Mouse (Mus musculus): ENCODE measurements around the gene Bbof1. TPM values are rescaled to one million over a fixed set of nuclear protein-coding genes. Genes with fewer than 3 reads are reported as not detected.

Bbof1 gene
- total RNA-seq, 2 experiments from 2014 or later = 12.4 to 12.5 TPM

- DNase-seq = no peak
These were observed 8.2 kb upstream of the Bbof1 start for GRCm38 (mm10) chr12:84400653-84401052.

- DNase-seq = no peak
These were observed 5.9 kb upstream of the Bbof1 start for GRCm38 (mm10) chr12:84402923-84403322.

- DNase-seq = no peak
These were observed 4.3 kb upstream of the Bbof1 start for GRCm38 (mm10) chr12:84404541-84404940.

GRCm38 (mm10) chr12:84407259-84407658 is 1.6 kb upstream of the Bbof1 start:
- no peak for DNase-seq

GRCm38 (mm10) chr12:84407874-84408818 is 725 bp upstream of the Bbof1 start:
- DNase-seq = peak in 1 of 2 experiments; percentile 13

GRCm38 (mm10) chr12:84416834-84417604 is 8.1 kb downstream of the Bbof1 start, which contains the start of gene Rnf113a2:
Gene Rnf113a2, plus strand, starts transcription at chr12:84417196.
- peak; percentile 84 for DNase-seq

- DNase-seq = no peak
These were observed 8.7 kb downstream of the Bbof1 start for GRCm38 (mm10) chr12:84417605-84417922.

- DNase-seq = no peak
These were observed 15.1 kb downstream of the Bbof1 start for GRCm38 (mm10) chr12:84423990-84424389.

GRCm38 (mm10) chr12:84429825-84430224 is 21.0 kb downstream of the Bbof1 start:
- DNase-seq = no peak

- no peak for DNase-seq
These were observed 29.8 kb downstream of the Bbof1 start for GRCm38 (mm10) chr12:84438697-84439096.

- DNase-seq = no peak
These were observed 33.7 kb downstream of the Bbof1 start for GRCm38 (mm10) chr12:84442526-84442925.

GRCm38 (mm10) chr12:84447386-84447785 is 38.5 kb downstream of the Bbof1 start:
- DNase-seq = no peak

GRCm38 (mm10) chr12:84448181-84448580 is 39.3 kb downstream of the Bbof1 start:
- no peak for DNase-seq

GRCm38 (mm10) chr12:84449887-84450286 is 41.0 kb downstream of the Bbof1 start:
- DNase-seq = no peak

GRCm38 (mm10) chr12:84450351-84450717 is 41.5 kb downstream of the Bbof1 start:
- no peak for DNase-seq

GRCm38 (mm10) chr12:84450718-84451646 is 42.1 kb downstream of the Bbof1 start, which contains the start of the genes Aldh6a1 and Lin52:
Gene Aldh6a1, minus strand, starts transcription at chr12:84451004.
Gene Lin52, plus strand, starts transcription at chr12:84451422.
- DNase-seq = peak; percentile 93 to 95

GRCm38 (mm10) chr12:84451801-84452200 is 42.9 kb downstream of the Bbof1 start:
- no peak for DNase-seq

GRCm38 (mm10) chr12:84456911-84457310 is 48.0 kb downstream of the Bbof1 start:
- no peak for DNase-seq

GRCm38 (mm10) chr12:84459845-84460244 is 51.0 kb downstream of the Bbof1 start:
- no peak for DNase-seq

GRCm38 (mm10) chr12:84461416-84461815 is 52.5 kb downstream of the Bbof1 start:
- no peak for DNase-seq

GRCm38 (mm10) chr12:84462856-84463255 is 54.0 kb downstream of the Bbof1 start:
- DNase-seq = no peak

GRCm38 (mm10) chr12:84468701-84469100 is 59.8 kb downstream of the Bbof1 start:
- DNase-seq = no peak
